Comparison of ENCODE assay signal across 8 mouse cellular contexts in the genomic region with DNA sequence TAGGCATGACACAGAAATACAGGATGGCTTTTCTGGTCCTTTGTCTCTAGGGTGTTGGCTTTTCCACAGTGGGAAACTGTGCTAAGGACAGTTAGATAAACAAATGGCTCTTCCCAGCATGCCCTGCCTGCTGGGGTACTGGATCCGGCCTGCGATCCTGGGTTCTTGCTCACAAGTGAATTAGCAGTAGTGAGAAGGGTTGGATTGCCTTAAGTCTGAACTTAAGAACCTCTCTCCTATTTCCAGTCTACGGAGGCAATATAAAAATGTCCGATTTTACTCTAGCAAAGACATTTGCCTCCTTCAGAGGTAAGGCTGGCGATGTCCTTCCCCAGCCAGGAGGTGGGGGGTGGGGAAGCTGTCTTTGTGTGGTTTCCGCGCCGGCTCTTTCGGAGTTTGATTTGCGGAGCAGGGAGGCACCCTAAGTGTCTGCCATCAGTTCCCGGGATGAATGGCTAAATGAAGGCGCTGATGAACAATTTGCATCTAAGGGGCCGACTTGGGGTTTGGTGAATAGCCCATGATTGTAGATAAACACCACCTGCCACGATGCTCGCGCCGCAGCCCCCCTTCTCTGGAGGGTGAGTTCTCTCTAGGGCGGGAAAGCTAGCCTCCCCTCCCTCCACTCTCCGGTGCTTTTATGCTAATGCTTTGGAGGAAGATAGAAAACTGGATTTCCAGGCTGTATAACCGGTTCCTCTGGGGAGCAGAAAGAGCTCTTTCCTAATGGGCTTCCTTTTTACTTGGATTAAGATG. TPM values are rescaled to one million over a fixed set of nuclear protein-coding genes. Genes with fewer than 3 reads are reported as not detected.
DNase-seq lines count a peak whose midpoint lies in the region; ATAC-seq and TF ChIP-seq lines count a peak whose summit lies in the region.

No protein-coding gene starts in this region.

- intact Hi-C loops in left cerebral cortex, adult 2 months (cut with DNase I): no loop called here

- peak in 1 of 2 experiments; percentile 25 for DNase-seq in left cerebral cortex, adult 2 months (ENCODE audit: extremely low spot score in 1 of 2, low spot score in 2 of 2)
- no peak for DNase-seq in left cerebral cortex, adult 11 months (ENCODE audit: low spot score)
- peak; percentile 91 for DNase-seq in embryonic facial prominence, embryonic 14.5 days (ENCODE audit: low spot score)
- no peak for DNase-seq in B cell, adult 2 months
- no peak for DNase-seq in gastrocnemius, postnatal 10 days

- H3K27me3 ChIP-seq in embryonic facial prominence, embryonic 14.5 days (replicated peaks; ENCODE audit: control insufficient read depth, insufficient read depth, low read length): no peaks in the 10 kb centered on the region
- no peaks in the 10 kb centered on the region for H3K27me3 ChIP-seq in intestine, embryonic 15.5 days (replicated peaks)
- no peaks in the 10 kb centered on the region for H3K27me3 ChIP-seq in liver, embryonic 16.5 days (ENCODE audit: control insufficient read depth, insufficient read depth, low read depth, low read length)
- no peaks in the 10 kb centered on the region for H3K27me3 ChIP-seq in neural tube, embryonic 14.5 days (ENCODE audit: control insufficient read depth, insufficient read depth, low read length)

- no peaks in the 10 kb centered on the region for H3K9me3 ChIP-seq in embryonic facial prominence, embryonic 14.5 days (ENCODE audit: control insufficient read depth, low read length)
- H3K9me3 ChIP-seq in intestine, embryonic 15.5 days: no peaks in the 10 kb centered on the region
- H3K9me3 ChIP-seq in liver, embryonic 16.5 days (replicated peaks; ENCODE audit: control insufficient read depth, low read length): no peaks in the 10 kb centered on the region
- H3K9me3 ChIP-seq in neural tube, embryonic 14.5 days (ENCODE audit: control insufficient read depth, low read length): no peaks in the 10 kb centered on the region

- peak; percentile 89 for ATAC-seq in embryonic facial prominence, embryonic 14.5 days (ENCODE audit: low read depth)
- peak; percentile 69 for ATAC-seq in intestine, embryonic 15.5 days
- no peak for ATAC-seq in liver, embryonic 16.5 days (ENCODE audit: low read depth)
- peak; percentile 69 for ATAC-seq in neural tube, embryonic 14.5 days (ENCODE audit: low read depth)

- TF ChIP-seq CTCF in left cerebral cortex, adult 2 months (IDR thresholded peaks at IDR 0.05): no peak

- H3K27ac ChIP-seq in left cerebral cortex, adult 2 months: peak overlapping the region; percentile 44
- peak overlapping the region; percentile 74 for H3K27ac ChIP-seq in embryonic facial prominence, embryonic 14.5 days (replicated peaks; ENCODE audit: low read depth, low read length)
- H3K27ac ChIP-seq in intestine, embryonic 15.5 days: peak overlapping the region; percentile 2
- no peak overlapping the region for H3K27ac ChIP-seq in liver, embryonic 16.5 days (ENCODE audit: low read length)
- peak overlapping the region; percentile 55 for H3K27ac ChIP-seq in neural tube, embryonic 14.5 days (ENCODE audit: low read depth, low read length)

- peak overlapping the region; percentile 27; the same call in 1 of the 2 replicates for H3K4me3 ChIP-seq in left cerebral cortex, adult 2 months
- peak overlapping the region; percentile 27 for H3K4me3 ChIP-seq in embryonic facial prominence, embryonic 14.5 days (ENCODE audit: low read depth, low read length)
- peak overlapping the region; percentile 26 for H3K4me3 ChIP-seq in intestine, embryonic 15.5 days (replicated peaks)
- H3K4me3 ChIP-seq in liver, embryonic 16.5 days (ENCODE audit: low read depth, low read length): peak overlapping the region; percentile 0; the same call in 1 of the 2 replicates
- no peak overlapping the region for H3K4me3 ChIP-seq in neural tube, embryonic 14.5 days (ENCODE audit: low read depth, low read length)

- peak overlapping the region; percentile 47 for H3K9ac ChIP-seq in embryonic facial prominence, embryonic 14.5 days (ENCODE audit: low read depth, low read length)
- H3K9ac ChIP-seq in intestine, embryonic 15.5 days: peak overlapping the region; percentile 36
- H3K9ac ChIP-seq in liver, embryonic 16.5 days (ENCODE audit: low read depth, low read length): peak overlapping the region; percentile 16; the same call in 1 of the 2 replicates
- peak overlapping the region; percentile 5; the same call in 1 of the 2 replicates for H3K9ac ChIP-seq in neural tube, embryonic 14.5 days (replicated peaks; ENCODE audit: low read depth, low read length)

- WGBS in embryonic facial prominence, embryonic 14.5 days: 3% methylated on average over 20 of the region's 20 CpGs
- 4% methylated on average over 20 of the region's 20 CpGs for WGBS in intestine, embryonic 15.5 days
- 5% methylated on average over 20 of the region's 20 CpGs for WGBS in liver, embryonic 16.5 days (ENCODE audit: insufficient replicate concordance)
- under 1% methylated on average over 20 of the region's 20 CpGs for WGBS in neural tube, embryonic 14.5 days

- no peaks in the 10 kb centered on the region for H3K36me3 ChIP-seq in embryonic facial prominence, embryonic 14.5 days (ENCODE audit: control insufficient read depth, insufficient read depth, low read length)
- no peaks in the 10 kb centered on the region for H3K36me3 ChIP-seq in intestine, embryonic 15.5 days
- no peaks in the 10 kb centered on the region for H3K36me3 ChIP-seq in liver, embryonic 16.5 days (ENCODE audit: control insufficient read depth, insufficient read depth)
- no peaks in the 10 kb centered on the region for H3K36me3 ChIP-seq in neural tube, embryonic 14.5 days (ENCODE audit: control insufficient read depth, insufficient read depth, low read length)

- H3K4me2 ChIP-seq in embryonic facial prominence, embryonic 14.5 days (ENCODE audit: low read depth, low read length): peak overlapping the region; percentile 53
- peak overlapping the region; percentile 63 for H3K4me2 ChIP-seq in intestine, embryonic 15.5 days (replicated peaks)
- H3K4me2 ChIP-seq in liver, embryonic 16.5 days (ENCODE audit: low read depth, low read length): peak overlapping the region; percentile 38
- H3K4me2 ChIP-seq in neural tube, embryonic 14.5 days (ENCODE audit: low read depth, low read length): peak overlapping the region; percentile 23

- H3K4me1 ChIP-seq in embryonic facial prominence, embryonic 14.5 days (ENCODE audit: control insufficient read depth, insufficient read depth, low read length): peaks cover 8% of the 10 kb centered on the region; the same call in 1 of the 2 replicates
- peaks cover 24% of the 10 kb centered on the region for H3K4me1 ChIP-seq in intestine, embryonic 15.5 days (replicated peaks)
- H3K4me1 ChIP-seq in liver, embryonic 16.5 days (ENCODE audit: control insufficient read depth, low read depth, low read length): peaks cover 26% of the 10 kb centered on the region
- peaks cover 19% of the 10 kb centered on the region for H3K4me1 ChIP-seq in neural tube, embryonic 14.5 days (ENCODE audit: control insufficient read depth, insufficient read depth, low read length)

RNA-seq across cellular contexts. Expression of gene Arl4d, which starts 30.7 kb away (rescaled TPM):
- 10 to 100 TPM; 33.5 to 50.4 TPM for total RNA-seq in left cerebral cortex, adult 2 months (2021)
- polyA plus RNA-seq in embryonic facial prominence, embryonic 14.5 days (2014; fragmentation: Nextera tagmentation; extraction: Ambion mirVana): 4.2 and 4.7 TPM in 2 replicates
- polyA plus RNA-seq in intestine, embryonic 15.5 days (2015; fragmentation: Nextera tagmentation; extraction: Ambion mirVana): 7.6 and 7.8 TPM in 2 replicates
- polyA plus RNA-seq in liver, embryonic 16.5 days (2015; fragmentation: Nextera tagmentation; extraction: Ambion mirVana): 0.99 and 1.3 TPM in 2 replicates
- 6.0 and 7.5 TPM in 2 replicates for polyA plus RNA-seq in neural tube, embryonic 14.5 days (2014; fragmentation: Nextera tagmentation; extraction: Ambion mirVana)
- total RNA-seq in gastrocnemius, postnatal 10 days (2021): 10 to 100 TPM in 1 of 2 experiments, 1 to 10 TPM in 1; 7.1 to 10.7 TPM

RNA-seq across cellular contexts. Expression of gene Dhx8, which starts 36.6 kb away (rescaled TPM):
- total RNA-seq in left cerebral cortex, adult 2 months (2021): 10 to 100 TPM; 36.8 to 39.3 TPM
- polyA plus RNA-seq in embryonic facial prominence, embryonic 14.5 days (2014; fragmentation: Nextera tagmentation; extraction: Ambion mirVana): 28.1 and 31.5 TPM in 2 replicates
- polyA plus RNA-seq in intestine, embryonic 15.5 days (2015; fragmentation: Nextera tagmentation; extraction: Ambion mirVana): 22.5 and 26.9 TPM in 2 replicates
- polyA plus RNA-seq in liver, embryonic 16.5 days (2015; fragmentation: Nextera tagmentation; extraction: Ambion mirVana): 16.3 and 16.9 TPM in 2 replicates
- 33.5 and 36.6 TPM in 2 replicates for polyA plus RNA-seq in neural tube, embryonic 14.5 days (2014; fragmentation: Nextera tagmentation; extraction: Ambion mirVana)
- total RNA-seq in gastrocnemius, postnatal 10 days (2021): 10 to 100 TPM; 13.7 to 17.6 TPM
